Mouse (Mus musculus) cerebellum, adult 2 months (tissue): ENCODE results near the gene Olfr659.

Experiments used
- CTCF ChIP-seq: fragments of 200-500 bp; IDR thresholded peaks from 2 replicates; pipeline ENCODE4 v1.5.1; 2011; ENCODE audit warnings: low read depth, mild to moderate bottlenecking, control low read depth, low read length, moderate library complexity, borderline replicate concordance; ENCODE audit not compliant: insufficient read depth
- POLR2A ChIP-seq: fragments of 200-500 bp; IDR thresholded peaks from 2 replicates; pipeline ENCODE4 v1.6.1; 2011; ENCODE audit warnings: low read length, control low read depth, borderline replicate concordance; ENCODE audit not compliant: insufficient read depth

DNA sequence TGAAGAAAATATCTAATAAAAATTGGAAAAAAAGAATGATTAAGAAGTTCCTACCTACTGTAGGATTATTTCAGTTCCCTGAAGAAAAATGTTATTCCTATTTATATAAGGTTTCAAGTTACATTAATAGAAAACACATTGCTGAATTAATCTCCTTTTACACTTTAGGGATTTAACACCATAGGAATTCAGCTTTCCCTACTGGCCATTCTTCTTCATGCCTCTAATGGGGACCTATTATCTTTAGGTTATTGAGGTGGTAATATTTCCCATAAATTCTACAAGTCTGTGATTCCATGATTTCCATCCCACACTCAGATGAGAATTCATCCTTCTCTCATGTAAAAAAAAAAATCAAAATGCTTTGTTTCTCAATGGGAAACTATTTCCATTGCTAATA is 42.1 kb upstream of the Olfr659 start, which contains the start of gene Olfr657:
- TF ChIP-seq CTCF (no peak), POLR2A (no peak)
